Mouse (Mus musculus) heart, embryonic 14.5 days (tissue): ENCODE data around the gene Sprr2b. TPM values are rescaled to one million over a fixed set of nuclear protein-coding genes. Genes with fewer than 3 reads are reported as not detected.

ENCODE experiments used
- ATAC-seq: fragments of 200-750 bp; cut with Nextera tagmentation; 2 replicates; pipeline ENCODE4 v1.8.0; 2017; ENCODE audit warnings: low read depth, moderate TSS enrichment; ENCODE audit not compliant: insufficient number of reproducible peaks, insufficient read depth, low FRiP score
- H3K27ac ChIP-seq, 2 experiments: fragments of 200-500 bp in 1 of 2; fragments of 300-500 bp in 1 of 2; sonication (generic) in 1 of 2; replicated peaks in 1 of 2; 2 replicates each; pipeline ENCODE4 v1.5.1; 2012 to 2014; ENCODE audit warnings: low read depth in 2 of 2, low read length in 2 of 2, control low read depth in 1 of 2, mild to moderate bottlenecking in 1 of 2, mixed read lengths in 1 of 2; ENCODE audit not compliant: control insufficient read depth in 1 of 2, insufficient read depth in 1 of 2
- H3K27me3 ChIP-seq: fragments of 300-500 bp; sonication (generic); 2 replicates; pipeline ENCODE4 v1.6.1; 2014; ENCODE audit warnings: mild to moderate bottlenecking, low read length, control low read depth; ENCODE audit not compliant: control insufficient read depth, insufficient read depth
- H3K36me3 ChIP-seq: fragments of 300-500 bp; sonication (generic); 2 replicates; pipeline ENCODE4 v1.6.1; 2014; ENCODE audit warnings: mild to moderate bottlenecking, control low read depth, low read length, mixed read lengths; ENCODE audit not compliant: control insufficient read depth, insufficient read depth
- H3K4me1 ChIP-seq, 2 experiments: fragments of 200-500 bp in 1 of 2; fragments of 300-500 bp in 1 of 2; sonication (generic) in 1 of 2; 2 replicates each; pipeline ENCODE4 v1.6.1; 2012 to 2014; ENCODE audit warnings: low read length in 2 of 2, control low read depth in 1 of 2, mixed read lengths in 1 of 2; ENCODE audit not compliant: control insufficient read depth in 2 of 2, insufficient read depth in 2 of 2
- H3K4me2 ChIP-seq: fragments of 300-500 bp; sonication (generic); 2 replicates; pipeline ENCODE4 v1.6.1; 2014; ENCODE audit warnings: mild to moderate bottlenecking, low read length
- H3K4me3 ChIP-seq, 2 experiments: fragments of 200-500 bp in 1 of 2; fragments of 300-500 bp in 1 of 2; sonication (generic) in 1 of 2; 2 replicates each; pipeline ENCODE4 v1.5.1; 2012 to 2014; ENCODE audit warnings: low read length in 2 of 2, mild to moderate bottlenecking in 2 of 2, control low read depth in 1 of 2, low read depth in 1 of 2, moderate library complexity in 1 of 2; ENCODE audit not compliant: control insufficient read depth in 1 of 2, insufficient read depth in 1 of 2
- H3K9ac ChIP-seq: fragments of 300-500 bp; sonication (generic); 2 replicates; pipeline ENCODE4 v1.6.1; 2014; ENCODE audit warnings: mild to moderate bottlenecking, low read length
- H3K9me3 ChIP-seq: fragments of 300-500 bp; sonication (generic); 2 replicates; pipeline ENCODE4 v1.6.1; 2016; ENCODE audit warnings: low read length, control low read depth; ENCODE audit not compliant: control insufficient read depth
- WGBS: fragments of 180-500 bp; shearing (Covaris S2); extraction: QIAGEN DNeasy Blood & Tissue Kit; methylation state at CpG from one replicate; pipeline ENCODE4 v1.1.7; 2014; 5-methylcytosine and 5-hydroxymethylcytosine counted together
- polyA plus RNA-seq: library from polyadenylated mRNA; unstranded; fragments of >200 nt; fragmentation: Nextera tagmentation; extraction: Ambion mirVana; gene quantifications from 2 replicates; pipeline ENCODE4 v1.2.1, GENCODE M21; 2014

Gene Sprr2b
- polyA plus RNA-seq, 1 experiment from 2014 or later = not detected

GRCm38 (mm10) chr3:92307406-92307805 is 9.0 kb upstream of the Sprr2b start:
- H3K27me3 ChIP-seq = no peaks in the 10 kb centered on the region
- H3K4me3 ChIP-seq = no peak overlapping the region
- no peaks in the 10 kb centered on the region for H3K4me1 ChIP-seq
- H3K9me3 ChIP-seq = no peaks in the 10 kb centered on the region
- whole genome bisulfite sequencing = 79% methylated on average over 1 of the region's 1 CpGs
- ATAC-seq = no peak
- no peak overlapping the region for H3K4me2 ChIP-seq
- no peaks in the 10 kb centered on the region for H3K36me3 ChIP-seq
- H3K9ac ChIP-seq = no peak overlapping the region
- no peak overlapping the region for H3K27ac ChIP-seq

- no peak for ATAC-seq
- no peaks in the 10 kb centered on the region for H3K4me1 ChIP-seq
Measured at GRCm38 (mm10) chr3:92317384-92317783, 964 bp downstream of the Sprr2b start.

DNA sequence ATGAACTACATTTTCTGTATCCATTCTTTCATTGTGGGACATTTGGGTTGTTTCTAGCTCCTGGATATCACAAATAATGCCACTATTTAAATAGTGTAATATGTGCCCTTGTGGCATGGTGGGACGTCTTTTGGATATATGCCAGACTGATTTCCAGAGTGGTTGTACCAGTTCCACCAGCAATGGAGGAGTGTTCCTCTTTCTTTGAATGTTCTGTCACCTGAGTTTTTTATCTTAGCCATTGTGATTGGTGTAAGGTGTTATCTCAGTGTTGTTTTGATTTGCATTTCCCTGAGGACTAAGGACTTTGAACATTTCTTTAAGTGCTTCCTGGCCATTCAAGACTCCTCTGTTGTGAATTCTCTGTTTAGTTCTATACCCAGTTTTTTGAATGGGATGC is 19.9 kb downstream of the Sprr2b start:
- H3K4me1 ChIP-seq = no peaks in the 10 kb centered on the region
- H3K9me3 ChIP-seq = no peaks in the 10 kb centered on the region
- no peaks in the 10 kb centered on the region for H3K27me3 ChIP-seq
- H3K4me3 ChIP-seq = no peak overlapping the region
- no peak for ATAC-seq
- no peak overlapping the region for H3K27ac ChIP-seq
- WGBS = 82% methylated on average over 1 of the region's 1 CpGs
- no peaks in the 10 kb centered on the region for H3K36me3 ChIP-seq
- H3K9ac ChIP-seq = no peak overlapping the region
- H3K4me2 ChIP-seq = no peak overlapping the region

More at GRCm38 (mm10) chr3:92317384-92317783, 964 bp downstream of the Sprr2b start:
- H3K27ac ChIP-seq = no peak overlapping the region
- no peaks in the 10 kb centered on the region for H3K36me3 ChIP-seq
- H3K9me3 ChIP-seq = no peaks in the 10 kb centered on the region
- no peaks in the 10 kb centered on the region for H3K27me3 ChIP-seq
- no peak overlapping the region for H3K9ac ChIP-seq
- 73% methylated on average over 2 of the region's 2 CpGs for WGBS
- no peak overlapping the region for H3K4me2 ChIP-seq
- no peak overlapping the region for H3K4me3 ChIP-seq

GRCm38 (mm10) chr3:92338840-92339239 is 22.4 kb downstream of the Sprr2b start, which contains the start of gene Sprr2d:
TSS of gene Sprr2d (plus strand) at chr3:92339140.
- no peak within 1 kb of the TSS for H3K27ac ChIP-seq
- no peak for ATAC-seq
- no peaks in the 10 kb centered on the region for H3K9me3 ChIP-seq
- 88% methylated on average over 5 of the region's 5 CpGs for WGBS
- H3K4me2 ChIP-seq = no peak within 1 kb of the TSS
- no peak within 1 kb of the TSS for H3K4me3 ChIP-seq
- no peaks in the 10 kb centered on the region for H3K36me3 ChIP-seq
- H3K27me3 ChIP-seq = no peaks in the 10 kb centered on the region
- H3K9ac ChIP-seq = no peak within 1 kb of the TSS
- H3K4me1 ChIP-seq = no peaks in the 10 kb centered on the region

- Histone ChIP-seq H3K4me1 (no peaks in the 10 kb centered on the region), H3K9ac (no peak within 1 kb of the TSS)
- no peak for ATAC-seq
Measured at GRCm38 (mm10) chr3:92351843-92352242, 35.4 kb downstream of the Sprr2b start, which contains the start of gene Sprr2e. TSS of gene Sprr2e (plus strand) at chr3:92352143.

DNA sequence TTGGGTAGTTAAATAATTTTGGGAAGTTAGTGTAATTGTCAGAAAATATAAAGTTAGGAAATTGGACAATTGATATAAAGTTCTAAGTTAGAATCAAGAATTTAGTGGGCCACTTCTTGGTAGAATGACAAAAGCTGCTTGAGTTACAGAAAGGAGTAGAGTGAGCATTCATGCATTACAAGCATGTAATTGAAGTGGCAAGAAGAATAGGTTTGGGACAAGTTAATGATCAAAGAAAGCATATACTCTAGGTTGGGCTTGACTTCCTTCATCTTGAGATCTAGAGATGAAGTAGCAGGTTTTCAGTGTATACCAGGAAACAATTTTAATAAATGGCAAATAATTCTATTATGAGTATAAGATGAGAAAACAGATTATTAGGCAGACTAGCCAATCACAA is 45.2 kb downstream of the Sprr2b start:
- Histone ChIP-seq H3K4me2 (no peak overlapping the region), H3K27ac (no peak overlapping the region), H3K4me1 (no peaks in the 10 kb centered on the region), H3K9ac (no peak overlapping the region), H3K27me3 (no peaks in the 10 kb centered on the region), H3K9me3 (0 out of 2 replicates have a peak, but pooled peaks cover 6% of the 10 kb centered on the region), H3K36me3 (no peaks in the 10 kb centered on the region), H3K4me3 (no peak overlapping the region)
- no peak for ATAC-seq

More at GRCm38 (mm10) chr3:92351843-92352242, 35.4 kb downstream of the Sprr2b start, which contains the start of gene Sprr2e:
- no peak within 1 kb of the TSS for H3K27ac ChIP-seq
- 78% methylated on average over 2 of the region's 2 CpGs for WGBS
- H3K9me3 ChIP-seq = no peaks in the 10 kb centered on the region
- H3K4me2 ChIP-seq = no peak within 1 kb of the TSS
- no peaks in the 10 kb centered on the region for H3K27me3 ChIP-seq
- no peak within 1 kb of the TSS for H3K4me3 ChIP-seq
- H3K36me3 ChIP-seq = no peaks in the 10 kb centered on the region

DNA sequence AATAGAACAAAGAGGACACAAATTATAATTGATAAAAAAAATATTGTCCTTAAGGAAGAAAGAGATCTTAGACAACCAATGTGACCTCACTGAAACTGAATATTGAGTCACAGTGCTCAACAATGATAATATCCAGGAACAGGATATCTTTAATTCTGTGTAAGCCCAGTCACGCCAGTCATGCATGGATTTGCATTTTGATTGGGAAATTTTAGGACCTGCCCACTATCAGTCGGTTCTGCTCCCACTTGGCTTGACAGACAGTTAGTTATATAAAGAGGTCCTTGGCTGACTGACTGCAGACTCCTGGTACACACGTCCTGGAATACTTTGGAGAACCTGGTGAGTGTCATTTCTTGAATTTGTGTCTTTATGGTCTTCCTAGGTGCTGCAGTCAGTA is 48.5 kb downstream of the Sprr2b start, which contains the start of gene Sprr2f:
Gene Sprr2f (plus strand): TSS at position 301 of the 400 bp plus-strand sequence.
- WGBS = 51% methylated on average over 3 of the region's 3 CpGs
- ATAC-seq = no peak
- Histone ChIP-seq H3K27me3 (no peaks in the 10 kb centered on the region), H3K27ac (no peak within 1 kb of the TSS), H3K4me2 (no peak within 1 kb of the TSS), H3K9ac (no peak within 1 kb of the TSS), H3K4me3 (no peak within 1 kb of the TSS), H3K36me3 (no peaks in the 10 kb centered on the region), H3K9me3 (no peaks in the 10 kb centered on the region), H3K4me1 (no peaks in the 10 kb centered on the region)
